Mouse (Mus musculus) midbrain, embryonic 13.5 days (tissue): ENCODE results near the gene Gtf2ird1. TPM values are rescaled to one million over a fixed set of nuclear protein-coding genes. Genes with fewer than 3 reads are reported as not detected.

Experiments
- ATAC-seq: fragments of 200-750 bp; cut with Nextera tagmentation; 2 replicates; pipeline ENCODE4 v1.8.0; 2017; ENCODE audit warnings: mild to moderate bottlenecking, moderate TSS enrichment, moderate library complexity
- H3K27ac ChIP-seq: fragments of 300-500 bp; sonication (generic); 2 replicates; pipeline ENCODE4 v1.5.1; 2015; ENCODE audit warnings: inconsistent platforms, mild to moderate bottlenecking, moderate library complexity
- H3K27me3 ChIP-seq: fragments of 300-500 bp; sonication (generic); 2 replicates; pipeline ENCODE4 v1.6.1; 2015; ENCODE audit warnings: mild to moderate bottlenecking, inconsistent platforms
- H3K36me3 ChIP-seq: fragments of 300-500 bp; sonication (generic); 2 replicates; pipeline ENCODE4 v1.6.1; 2015; ENCODE audit warnings: mild to moderate bottlenecking, inconsistent platforms
- H3K4me1 ChIP-seq: fragments of 300-500 bp; sonication (generic); replicated peaks from 2 replicates; pipeline ENCODE4 v1.6.1; 2015; ENCODE audit warnings: inconsistent platforms
- H3K4me2 ChIP-seq: fragments of 300-500 bp; sonication (generic); replicated peaks from 2 replicates; pipeline ENCODE4 v1.6.1; 2015; ENCODE audit warnings: moderate library complexity, mild to moderate bottlenecking, inconsistent platforms
- H3K4me3 ChIP-seq: fragments of 300-500 bp; sonication (generic); replicated peaks from 2 replicates; pipeline ENCODE4 v1.5.1; 2015; ENCODE audit warnings: mild to moderate bottlenecking, inconsistent platforms
- H3K9ac ChIP-seq: fragments of 300-500 bp; sonication (generic); replicated peaks from 2 replicates; pipeline ENCODE4 v1.6.1; 2015; ENCODE audit warnings: mild to moderate bottlenecking, inconsistent platforms
- H3K9me3 ChIP-seq: fragments of 300-500 bp; sonication (generic); 2 replicates; pipeline ENCODE4 v1.6.1; 2016; ENCODE audit warnings: mild to moderate bottlenecking, inconsistent platforms
- WGBS: fragments of 180-500 bp; shearing (Covaris S2); methylation state at CpG from one replicate; pipeline ENCODE4 v1.1.7; 2015; 5-methylcytosine and 5-hydroxymethylcytosine counted together
- polyA plus RNA-seq: library from polyadenylated mRNA; unstranded; fragments of >200 nt; fragmentation: Nextera tagmentation; extraction: Ambion mirVana; gene quantifications from 2 replicates; pipeline ENCODE4 v1.2.1, GENCODE M21; 2015

The Gtf2ird1 gene
- 89.6 and 96.6 TPM in 2 replicates for polyA plus RNA-seq

DNA sequence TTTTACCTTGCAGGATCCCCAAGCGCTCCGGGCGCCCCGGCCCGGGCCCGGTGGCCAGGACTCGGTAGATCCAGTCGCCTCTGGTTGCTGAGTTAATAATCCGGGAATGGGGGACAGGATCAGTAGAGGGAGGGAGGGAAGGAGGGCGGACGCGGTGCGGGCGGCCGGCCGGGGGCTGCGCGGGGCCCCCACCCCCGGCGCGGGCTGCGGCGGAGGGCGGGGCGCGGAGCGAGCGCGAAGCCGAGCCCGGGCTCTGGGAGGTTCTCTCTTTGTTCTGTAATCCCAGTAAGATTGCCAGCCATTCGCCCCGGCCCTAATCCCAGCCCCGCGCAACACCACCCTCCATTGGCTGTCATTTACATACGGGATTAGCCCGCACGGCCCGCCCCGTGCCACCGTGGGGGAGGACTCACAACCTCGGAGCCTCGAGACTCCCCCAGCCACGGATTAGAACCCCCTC is at the start of gene Gtf2ird1:
TSS of gene Gtf2ird1 (minus strand) at position 214 of the 460 bp plus-strand sequence.
- Histone ChIP-seq H3K27ac (peak within 1 kb of the TSS; percentile 89), H3K27me3 (no peaks in the 10 kb centered on the region), H3K9me3 (peaks cover 5% of the 10 kb centered on the region; the same call in 1 of the 2 replicates), H3K4me3 (peak within 1 kb of the TSS; percentile 72), H3K36me3 (peaks cover 19% of the 10 kb centered on the region), H3K4me2 (peak within 1 kb of the TSS; percentile 78), H3K4me1 (peaks cover 27% of the 10 kb centered on the region), H3K9ac (peak within 1 kb of the TSS; percentile 84)
- peak; percentile 88 for ATAC-seq
- 0% methylated on average over 31 of the region's 44 CpGs for WGBS

DNA sequence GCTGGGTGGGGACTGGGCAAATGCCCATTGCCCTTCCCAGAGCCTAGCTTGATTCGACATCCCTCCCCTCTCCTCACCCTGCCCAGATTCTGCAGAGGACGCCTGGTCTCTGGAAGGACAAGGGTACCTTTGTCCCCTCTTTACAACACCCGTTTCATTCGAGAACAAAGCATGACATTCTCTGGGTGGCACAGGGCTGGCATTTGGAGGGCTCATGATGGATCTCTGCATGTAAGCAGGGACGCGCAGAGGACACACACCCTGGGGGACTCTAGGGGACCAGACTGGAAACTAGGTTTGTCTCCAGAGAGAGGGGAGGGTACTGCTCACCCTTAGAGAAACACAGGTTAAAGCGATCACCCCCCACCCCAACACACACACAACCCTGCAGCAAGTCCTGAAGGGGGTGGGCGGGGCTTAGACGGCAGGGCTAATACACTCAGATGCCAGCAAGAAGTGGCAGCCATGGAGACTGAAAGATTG is 49.3 kb upstream of the Gtf2ird1 start:
- no peak for ATAC-seq
- no peaks in the 10 kb centered on the region for H3K4me1 ChIP-seq
- 74% methylated on average over 9 of the region's 9 CpGs for WGBS
- H3K9ac ChIP-seq = no peak overlapping the region
- H3K9me3 ChIP-seq = no peaks in the 10 kb centered on the region
- no peak overlapping the region for H3K4me3 ChIP-seq
- no peaks in the 10 kb centered on the region for H3K27me3 ChIP-seq
- peak overlapping the region; percentile 30; the same call in 1 of the 2 replicates for H3K27ac ChIP-seq
- H3K36me3 ChIP-seq = peaks cover 85% of the 10 kb centered on the region
- no peak overlapping the region for H3K4me2 ChIP-seq

DNA sequence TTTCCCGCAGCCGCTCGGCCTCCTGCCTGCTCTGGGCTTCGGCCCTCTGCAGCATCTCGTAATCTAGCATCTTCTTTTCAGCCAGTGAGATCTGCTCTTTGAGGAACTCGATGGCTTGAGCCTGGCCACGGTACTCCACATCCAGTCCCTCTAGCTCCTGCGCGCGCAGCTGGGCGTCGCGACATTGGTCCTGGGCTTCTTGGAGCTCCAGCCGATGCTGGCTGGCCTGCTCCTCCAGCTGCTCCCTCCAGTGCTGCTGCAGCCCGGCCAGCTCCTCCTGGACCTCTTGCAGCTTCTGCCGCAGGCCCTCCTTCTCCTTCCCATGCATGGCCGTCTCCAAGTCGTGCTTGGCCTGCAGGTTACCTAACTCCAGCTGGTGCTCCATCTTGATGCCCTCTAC is 46.1 kb upstream of the Gtf2ird1 start:
- Histone ChIP-seq H3K27ac (no peak overlapping the region), H3K36me3 (peaks cover 81% of the 10 kb centered on the region), H3K4me3 (no peak overlapping the region), H3K9me3 (no peaks in the 10 kb centered on the region), H3K4me2 (no peak overlapping the region), H3K27me3 (no peaks in the 10 kb centered on the region), H3K4me1 (no peaks in the 10 kb centered on the region), H3K9ac (no peak overlapping the region)
- ATAC-seq = no peak
- 97% methylated on average over 18 of the region's 18 CpGs for WGBS

DNA sequence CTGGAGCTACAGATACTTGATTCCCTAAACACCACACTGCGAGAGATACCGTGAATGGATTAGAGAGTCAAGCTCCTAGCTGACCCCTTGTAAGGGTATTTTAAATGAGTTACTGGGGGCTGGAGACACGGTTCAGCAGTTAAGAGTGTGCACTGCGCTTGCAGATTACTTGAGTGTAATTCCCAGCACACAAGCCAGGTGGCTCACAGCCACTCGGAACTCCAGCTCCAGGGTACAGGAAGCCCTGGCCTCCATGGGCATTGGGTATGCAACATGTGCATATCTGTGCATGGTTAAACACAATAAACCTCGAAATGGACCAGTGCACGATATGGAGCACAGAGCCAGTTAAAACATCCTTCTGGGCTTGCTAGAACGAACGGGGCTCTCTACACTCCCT is 44.9 kb upstream of the Gtf2ird1 start:
- Histone ChIP-seq H3K4me2 (no peak overlapping the region), H3K27me3 (no peaks in the 10 kb centered on the region), H3K9me3 (no peaks in the 10 kb centered on the region), H3K4me1 (no peaks in the 10 kb centered on the region), H3K36me3 (peaks cover 82% of the 10 kb centered on the region), H3K9ac (no peak overlapping the region), H3K27ac (no peak overlapping the region), H3K4me3 (no peak overlapping the region)
- ATAC-seq = no peak
- 86% methylated on average over 9 of the region's 9 CpGs for WGBS

DNA sequence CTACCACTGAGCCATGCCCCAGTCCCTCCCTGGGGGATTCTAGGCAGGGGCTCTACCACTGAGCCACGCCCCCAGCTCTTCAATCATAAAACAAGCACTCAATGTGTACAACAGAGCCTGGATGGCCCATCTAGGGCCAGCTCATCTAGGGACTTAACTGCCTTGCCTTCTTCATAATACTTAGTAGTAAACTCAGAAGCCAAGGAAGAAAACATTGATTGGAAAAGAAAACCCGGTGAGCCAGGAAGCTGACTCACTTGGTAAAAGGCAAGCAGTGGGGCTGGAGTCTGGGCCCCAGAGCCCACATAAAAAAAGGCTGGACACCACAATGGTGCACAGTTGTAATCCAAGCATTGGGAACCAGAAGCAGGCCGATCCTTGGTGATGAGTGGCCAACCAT is 44.2 kb upstream of the Gtf2ird1 start:
- ATAC-seq = no peak
- Histone ChIP-seq H3K4me3 (no peak overlapping the region), H3K4me2 (no peak overlapping the region), H3K9me3 (no peaks in the 10 kb centered on the region), H3K36me3 (peaks cover 82% of the 10 kb centered on the region), H3K27me3 (no peaks in the 10 kb centered on the region), H3K27ac (no peak overlapping the region), H3K9ac (no peak overlapping the region), H3K4me1 (no peaks in the 10 kb centered on the region)
- whole genome bisulfite sequencing = 96% methylated on average over 3 of the region's 3 CpGs

DNA sequence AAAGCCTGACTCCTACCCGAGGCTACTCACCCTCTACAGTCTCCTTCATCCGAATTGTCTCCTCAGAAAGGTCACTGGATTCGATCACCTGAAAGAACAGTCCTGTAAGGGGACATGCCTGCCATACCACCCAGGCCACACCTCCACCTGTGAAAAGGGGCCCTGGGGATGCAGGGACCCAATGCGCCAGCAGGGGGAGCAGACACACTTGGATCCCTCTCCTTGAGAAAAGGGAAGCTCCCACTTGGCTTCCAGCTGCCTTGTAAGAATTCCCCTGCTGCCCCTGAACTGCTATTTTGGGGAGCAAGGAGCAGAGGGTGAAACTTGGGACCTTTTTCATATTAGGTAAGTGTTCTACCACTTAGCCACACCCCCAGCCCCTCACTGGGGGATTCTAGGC is 43.5 kb upstream of the Gtf2ird1 start:
- H3K9ac ChIP-seq = no peak overlapping the region
- H3K27me3 ChIP-seq = no peaks in the 10 kb centered on the region
- ATAC-seq = no peak
- H3K27ac ChIP-seq = no peak overlapping the region
- WGBS = 85% methylated on average over 4 of the region's 4 CpGs
- H3K9me3 ChIP-seq = no peaks in the 10 kb centered on the region
- H3K4me3 ChIP-seq = no peak overlapping the region
- no peaks in the 10 kb centered on the region for H3K4me1 ChIP-seq
- H3K4me2 ChIP-seq = no peak overlapping the region
- peaks cover 89% of the 10 kb centered on the region for H3K36me3 ChIP-seq

DNA sequence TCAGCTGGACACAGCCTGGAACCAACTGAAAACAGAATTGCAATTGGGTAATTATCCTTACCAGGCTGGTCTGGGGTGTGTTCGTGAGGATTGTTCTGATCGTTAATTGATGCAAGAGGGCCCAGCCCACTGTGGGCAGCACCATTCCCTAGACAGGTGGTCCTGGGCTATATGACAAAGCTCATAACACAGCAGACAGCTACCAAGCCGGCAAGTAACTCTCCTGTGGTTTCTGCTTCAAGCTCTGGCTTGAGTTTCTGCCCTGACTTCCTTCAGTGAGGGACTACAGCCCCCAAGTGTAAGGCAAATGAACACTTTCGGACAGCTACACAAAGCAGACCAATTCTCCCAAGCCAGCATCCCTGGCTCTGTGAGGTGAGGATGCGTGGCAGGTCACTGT is 40.5 kb upstream of the Gtf2ird1 start:
- H3K36me3 ChIP-seq = peaks cover 92% of the 10 kb centered on the region
- no peaks in the 10 kb centered on the region for H3K27me3 ChIP-seq
- WGBS = 96% methylated on average over 5 of the region's 5 CpGs
- H3K9me3 ChIP-seq = no peaks in the 10 kb centered on the region
- no peak overlapping the region for H3K9ac ChIP-seq
- no peak overlapping the region for H3K27ac ChIP-seq
- H3K4me3 ChIP-seq = no peak overlapping the region
- no peak overlapping the region for H3K4me2 ChIP-seq
- ATAC-seq = no peak
- no peaks in the 10 kb centered on the region for H3K4me1 ChIP-seq

DNA sequence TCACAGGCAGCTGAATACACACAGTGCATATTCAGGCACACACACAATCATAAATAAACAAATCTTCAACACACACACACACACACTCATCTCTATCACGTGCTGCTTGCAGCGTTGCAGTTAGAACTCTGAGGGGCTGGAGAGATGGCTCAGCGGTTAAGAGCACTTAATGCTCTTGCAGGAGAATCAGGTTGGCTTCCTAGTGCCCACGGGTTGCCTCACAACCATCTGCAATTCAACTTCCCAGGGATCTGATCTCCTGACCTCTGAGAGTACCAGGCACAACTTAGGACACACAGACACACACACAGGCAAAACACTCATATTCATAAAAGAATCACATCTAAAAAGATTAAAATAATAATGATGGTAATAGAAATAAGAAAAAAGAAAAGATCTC is 39.3 kb upstream of the Gtf2ird1 start:
- no peak for ATAC-seq
- Histone ChIP-seq H3K4me3 (no peak overlapping the region), H3K36me3 (peaks cover 90% of the 10 kb centered on the region), H3K9ac (no peak overlapping the region), H3K27ac (no peak overlapping the region), H3K4me1 (no peaks in the 10 kb centered on the region), H3K27me3 (no peaks in the 10 kb centered on the region), H3K4me2 (no peak overlapping the region), H3K9me3 (no peaks in the 10 kb centered on the region)
- 92% methylated on average over 4 of the region's 4 CpGs for WGBS

DNA sequence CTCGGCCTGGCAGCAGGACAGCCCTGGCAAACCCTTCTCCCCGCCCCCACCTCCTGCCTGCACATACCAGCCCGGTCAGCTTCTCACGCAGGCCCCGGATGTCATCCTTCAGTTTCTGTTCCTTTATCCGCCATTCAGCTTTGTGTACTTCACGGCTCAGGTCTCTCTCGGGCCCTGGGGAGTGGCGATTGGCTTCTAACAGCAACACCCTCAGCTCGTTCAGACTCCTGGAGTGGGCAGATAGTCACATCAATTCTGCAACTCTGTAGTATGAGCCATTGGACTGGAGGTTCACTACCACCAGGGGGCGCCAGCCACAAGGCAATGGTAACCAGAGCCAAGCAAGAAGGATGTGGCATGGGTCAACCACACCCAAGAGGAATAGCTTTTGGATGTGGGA is 37.6 kb upstream of the Gtf2ird1 start:
- WGBS = 63% methylated on average over 11 of the region's 11 CpGs
- H3K9ac ChIP-seq = no peak overlapping the region
- H3K4me2 ChIP-seq = no peak overlapping the region
- no peaks in the 10 kb centered on the region for H3K27me3 ChIP-seq
- ATAC-seq = peak; percentile 53
- no peaks in the 10 kb centered on the region for H3K9me3 ChIP-seq
- no peak overlapping the region for H3K27ac ChIP-seq
- H3K36me3 ChIP-seq = peaks cover 93% of the 10 kb centered on the region
- no peak overlapping the region for H3K4me3 ChIP-seq
- no peaks in the 10 kb centered on the region for H3K4me1 ChIP-seq

DNA sequence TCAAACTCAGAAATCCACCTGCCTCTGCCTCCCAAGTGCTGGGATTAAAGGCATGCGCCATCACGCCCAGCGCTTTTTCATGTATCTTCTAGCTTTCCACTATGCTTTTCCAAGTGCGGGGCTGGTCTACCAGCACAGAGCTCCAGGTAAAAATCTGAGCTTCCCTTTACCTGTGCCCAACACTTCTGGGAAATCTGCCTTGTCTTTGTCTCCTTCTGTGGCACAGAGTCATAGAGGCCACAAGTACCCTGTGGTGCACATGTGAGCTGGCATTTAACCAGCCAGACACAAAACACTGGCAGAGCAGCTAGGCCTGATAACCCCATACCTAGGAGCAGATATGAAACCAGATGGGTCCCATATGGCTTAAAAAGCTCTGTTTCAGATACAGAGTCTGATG is 36.4 kb upstream of the Gtf2ird1 start:
- Histone ChIP-seq H3K4me2 (no peak overlapping the region), H3K36me3 (peaks cover 94% of the 10 kb centered on the region)

DNA sequence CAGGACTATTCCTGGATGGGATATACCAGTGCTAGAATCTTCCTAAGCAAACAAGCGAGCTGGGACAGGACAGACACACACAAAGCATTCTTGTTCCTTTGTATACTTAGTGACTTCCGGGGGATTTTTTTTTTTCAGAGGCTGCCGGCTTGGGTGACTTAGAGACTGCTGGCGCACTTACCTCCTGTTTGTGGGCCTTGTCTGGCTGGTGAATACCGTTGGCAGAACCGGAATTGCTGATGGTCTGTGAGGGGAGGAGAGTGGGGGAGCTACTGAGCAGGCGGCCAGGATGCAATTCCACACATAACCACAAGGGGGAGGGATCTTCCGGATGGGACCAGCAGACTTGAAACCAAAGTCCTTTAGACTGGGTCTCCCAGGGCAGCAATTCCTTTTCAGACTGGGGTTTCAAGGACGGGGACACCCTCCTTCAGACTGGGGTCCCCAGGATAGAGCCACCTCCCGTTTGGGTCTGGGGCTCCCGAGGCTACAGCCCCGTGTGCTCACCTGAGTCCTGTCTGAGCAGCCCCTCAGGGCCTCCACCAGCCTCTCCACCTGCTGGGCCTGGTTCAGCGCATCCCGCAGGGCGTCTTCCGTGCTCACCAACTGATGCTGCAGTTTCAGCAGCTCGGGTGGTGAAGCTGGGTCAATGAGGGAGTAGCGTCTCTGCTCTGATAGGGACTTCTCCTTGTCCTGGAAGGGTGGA is 35.3 kb upstream of the Gtf2ird1 start:
- no peak overlapping the region for H3K4me2 ChIP-seq
- WGBS = 26% methylated on average over 18 of the region's 18 CpGs
- H3K27ac ChIP-seq = 0 out of 2 replicates have a peak overlapping the region, but pooled peaks have one; percentile 40
- peak; percentile 62 for ATAC-seq
- H3K4me1 ChIP-seq = no peaks in the 10 kb centered on the region
- H3K9ac ChIP-seq = no peak overlapping the region
- no peaks in the 10 kb centered on the region for H3K9me3 ChIP-seq
- no peaks in the 10 kb centered on the region for H3K27me3 ChIP-seq
- no peak overlapping the region for H3K4me3 ChIP-seq
- H3K36me3 ChIP-seq = peaks cover 83% of the 10 kb centered on the region

More for the DNA sequence above, 36.4 kb upstream of the Gtf2ird1 start:
- no peaks in the 10 kb centered on the region for H3K27me3 ChIP-seq
- H3K9ac ChIP-seq = no peak overlapping the region
- no peak overlapping the region for H3K27ac ChIP-seq
- H3K9me3 ChIP-seq = no peaks in the 10 kb centered on the region
- no peak overlapping the region for H3K4me3 ChIP-seq
- no peaks in the 10 kb centered on the region for H3K4me1 ChIP-seq
- ATAC-seq = no peak
- 100% methylated on average over 4 of the region's 4 CpGs for WGBS

DNA sequence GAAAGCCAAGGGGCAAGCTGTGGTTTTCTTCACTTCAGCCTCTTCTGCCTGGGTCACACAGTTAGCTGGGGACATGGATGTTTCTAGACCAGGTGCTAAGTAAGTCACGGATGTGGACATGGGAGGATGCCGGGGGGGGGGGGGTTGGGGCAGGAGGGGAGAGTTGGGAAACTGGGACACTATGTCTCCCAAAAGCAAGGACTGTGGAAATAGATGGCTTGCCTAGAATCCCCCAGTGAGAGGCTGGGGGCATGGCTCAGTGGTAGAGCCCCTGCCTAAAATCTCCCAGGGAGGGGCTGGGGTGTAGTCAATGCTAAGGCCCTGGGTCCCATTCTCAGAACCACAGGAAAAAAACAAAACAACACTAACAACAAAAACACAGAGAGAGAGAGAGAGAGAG is 34.7 kb upstream of the Gtf2ird1 start:
- no peaks in the 10 kb centered on the region for H3K4me1 ChIP-seq
- ATAC-seq = no peak
- no peak overlapping the region for H3K4me2 ChIP-seq
- H3K27ac ChIP-seq = no peak overlapping the region
- no peak overlapping the region for H3K4me3 ChIP-seq
- H3K27me3 ChIP-seq = no peaks in the 10 kb centered on the region
- WGBS = 91% methylated on average over 2 of the region's 2 CpGs
- peaks cover 76% of the 10 kb centered on the region for H3K36me3 ChIP-seq
- H3K9me3 ChIP-seq = no peaks in the 10 kb centered on the region
- no peak overlapping the region for H3K9ac ChIP-seq
